Comparison of ENCODE assay signal across 8 mouse cellular contexts in genomic region chr8:114439334-114440204, GRCm38 (mm10). TPM values are rescaled to one million over a fixed set of nuclear protein-coding genes. Genes with fewer than 3 reads are reported as not detected.
DNase-seq lines count a peak whose midpoint lies in the region; ATAC-seq and TF ChIP-seq lines count a peak whose summit lies in the region.

Wwox (plus strand) TSS chr8:114439655.

- DNase-seq in MEL (ENCODE audit: low read depth, low spot score) = peak; percentile 97
- peak; percentile 99 to 100 for DNase-seq in cerebellum, adult 2 months
- peak; percentile 100 for DNase-seq in forebrain, postnatal 0 days
- peak; percentile 100 for DNase-seq in heart, postnatal 4 days
- DNase-seq in layer of hippocampus, adult 8-10 months (ENCODE audit: low spot score in 2 of 2) = peak; percentile 99 to 100
- peak; percentile 98 for DNase-seq in ovary, adult 18-20 months (ENCODE audit: low spot score)
- peak; percentile 99 for DNase-seq in thymus, postnatal 0 days (ENCODE audit: low spot score)

- peak; percentile 78 to 82 (median 78) for TF ChIP-seq CTCF in MEL (IDR thresholded peaks at IDR 0.05 in 2 of 3, conservative IDR thresholded peaks at IDR 0.05 in 1 of 3; ENCODE audit: control insufficient read depth in 1 of 3, insufficient read depth in 1 of 3, low read depth in 2 of 3, low read length in 3 of 3, poor library complexity in 1 of 3, severe bottlenecking in 1 of 3)
- peak; percentile 68 for TF ChIP-seq CTCF in cerebellum, adult 2 months (IDR thresholded peaks at IDR 0.05; ENCODE audit: borderline replicate concordance, insufficient read depth, low read depth, low read length)
- TF ChIP-seq CTCF in forebrain, postnatal 0 days (IDR thresholded peaks at IDR 0.05; ENCODE audit: low read depth) = peak; percentile 91

- peak; percentile 53 to 85; a peak in 2 of 4 replicates for TF ChIP-seq POLR2A in MEL (IDR thresholded peaks at IDR 0.05; ENCODE audit: control insufficient read depth in 1 of 2, insufficient read depth in 1 of 2, low read depth in 1 of 2, low read length in 2 of 2, poor library complexity in 1 of 2)
- TF ChIP-seq POLR2A in cerebellum, adult 2 months (IDR thresholded peaks at IDR 0.05; ENCODE audit: borderline replicate concordance, insufficient read depth, low read length) = peak; percentile 91

- peak within 1 kb of the TSS; percentile 43 to 71 for H3K4me3 ChIP-seq in MEL (ENCODE audit: control insufficient read depth in 1 of 2, insufficient read depth in 1 of 2, low read depth in 2 of 2, low read length in 2 of 2)
- H3K4me3 ChIP-seq in cerebellum, adult 2 months (replicated peaks; ENCODE audit: insufficient read depth, low read depth, low read length) = peak within 1 kb of the TSS; percentile 92
- peak within 1 kb of the TSS; percentile 63 for H3K4me3 ChIP-seq in forebrain, postnatal 0 days (ENCODE audit: low read depth, low read length)
- H3K4me3 ChIP-seq in lung, embryonic 15.5 days = peak within 1 kb of the TSS; percentile 68

- TF ChIP-seq RAD21 in MEL (IDR thresholded peaks at IDR 0.05; ENCODE audit: low read depth, low read length) = no peak

- H3K79me2 ChIP-seq in MEL (ENCODE audit: control insufficient read depth, insufficient read depth, low read length, poor library complexity) = no peaks in the 10 kb centered on the region; the same call in 1 of the 2 replicates

- WGBS in cerebellum, adult 2 months = under 1% methylated on average over 54 of the region's 54 CpGs
- under 1% methylated on average over 54 of the region's 54 CpGs for WGBS in forebrain, postnatal 0 days
- under 1% methylated on average over 54 of the region's 54 CpGs for WGBS in lung, embryonic 15.5 days

- no peaks in the 10 kb centered on the region for H3K27me3 ChIP-seq in MEL (ENCODE audit: control insufficient read depth in 1 of 2, insufficient read depth in 2 of 2, low read length in 2 of 2)
- H3K27me3 ChIP-seq in cerebellum, adult 2 months (ENCODE audit: control insufficient read depth, insufficient read depth, low read length) = no peaks in the 10 kb centered on the region
- no peaks in the 10 kb centered on the region for H3K27me3 ChIP-seq in forebrain, postnatal 0 days (ENCODE audit: insufficient read depth, low read length)
- no peaks in the 10 kb centered on the region for H3K27me3 ChIP-seq in lung, embryonic 15.5 days

- H3K9ac ChIP-seq in MEL (ENCODE audit: control insufficient read depth, low read depth, low read length, poor library complexity, severe bottlenecking) = peak within 1 kb of the TSS; percentile 66
- peak within 1 kb of the TSS; percentile 54 for H3K9ac ChIP-seq in forebrain, postnatal 0 days
- H3K9ac ChIP-seq in lung, embryonic 15.5 days = peak within 1 kb of the TSS; percentile 61

- ATAC-seq in forebrain, postnatal 0 days = peak; percentile 99
- peak; percentile 97 for ATAC-seq in lung, embryonic 15.5 days (ENCODE audit: borderline replicate concordance, extremely low read depth, low FRiP score, low TSS enrichment)

- peak within 1 kb of the TSS; percentile 30 for H3K27ac ChIP-seq in MEL (ENCODE audit: control insufficient read depth, low read depth, low read length)
- peak within 1 kb of the TSS; percentile 88 for H3K27ac ChIP-seq in cerebellum, adult 2 months (ENCODE audit: insufficient read depth, low read length)
- H3K27ac ChIP-seq in forebrain, postnatal 0 days (ENCODE audit: low read depth, low read length) = peak within 1 kb of the TSS; percentile 67; the same call in 1 of the 2 replicates
- H3K27ac ChIP-seq in lung, embryonic 15.5 days = peak within 1 kb of the TSS; percentile 77

- peaks cover 0 to 12% of the 10 kb centered on the region in 2 experiments; a peak in 1 of 4 replicates for H3K4me1 ChIP-seq in MEL (ENCODE audit: control insufficient read depth in 1 of 2, insufficient read depth in 2 of 2, low read length in 2 of 2)
- H3K4me1 ChIP-seq in cerebellum, adult 2 months (ENCODE audit: control insufficient read depth, insufficient read depth, low read length) = no peaks in the 10 kb centered on the region
- H3K4me1 ChIP-seq in forebrain, postnatal 0 days (ENCODE audit: insufficient read depth) = no peaks in the 10 kb centered on the region; the same call in 1 of the 2 replicates
- peaks cover 8% of the 10 kb centered on the region for H3K4me1 ChIP-seq in lung, embryonic 15.5 days

- H3K4me2 ChIP-seq in forebrain, postnatal 0 days (ENCODE audit: low read depth) = peak within 1 kb of the TSS; percentile 72
- H3K4me2 ChIP-seq in lung, embryonic 15.5 days = peak within 1 kb of the TSS; percentile 83

- peaks cover 0 to 8% of the 10 kb centered on the region in 2 experiments; a peak in 1 of 4 replicates for H3K36me3 ChIP-seq in MEL (ENCODE audit: control insufficient read depth in 1 of 2, insufficient read depth in 2 of 2, low read length in 2 of 2)
- H3K36me3 ChIP-seq in forebrain, postnatal 0 days (ENCODE audit: insufficient read depth) = no peaks in the 10 kb centered on the region
- H3K36me3 ChIP-seq in lung, embryonic 15.5 days = no peaks in the 10 kb centered on the region

- TF ChIP-seq EP300 in MEL (IDR thresholded peaks at IDR 0.05; ENCODE audit: low read depth in 1 of 2, low read length in 2 of 2) = no peak

- H3K9me3 ChIP-seq in MEL (replicated peaks; ENCODE audit: insufficient read depth, low read length) = no peaks in the 10 kb centered on the region
- H3K9me3 ChIP-seq in forebrain, postnatal 0 days (ENCODE audit: low read length) = no peaks in the 10 kb centered on the region
- no peaks in the 10 kb centered on the region for H3K9me3 ChIP-seq in lung, embryonic 15.5 days

TF ChIP-seq in MEL, 35 proteins besides CTCF, POLR2A, EP300 and RAD21 (continues in another document):
- TF ChIP-seq USF1 (IDR thresholded peaks at IDR 0.05; ENCODE audit: low read depth, low read length) (peak; percentile 49; the same call in 1 of the 2 replicates), JUND (IDR thresholded peaks at IDR 0.05; ENCODE audit: low read depth, low read length) (no peak), HCFC1 (IDR thresholded peaks at IDR 0.05; ENCODE audit: low read depth, low read length) (peak; percentile 98), MAFK (IDR thresholded peaks at IDR 0.05; ENCODE audit: borderline replicate concordance, low read depth, low read length) (no peak), RCOR1 (IDR thresholded peaks at IDR 0.05; ENCODE audit: low read depth, low read length) (0 out of 2 replicates have a peak, but pooled peaks have one; percentile 11), GABPA (IDR thresholded peaks at IDR 0.05; ENCODE audit: low read depth, low read length) (no peak), POLR2AphosphoS2 (IDR thresholded peaks at IDR 0.05; ENCODE audit: low read length) (no peak), SIN3A (IDR thresholded peaks at IDR 0.05; ENCODE audit: low read length) (peak; percentile 98), TAL1 (IDR thresholded peaks at IDR 0.05; ENCODE audit: low read length) (no peak), MYB (IDR thresholded peaks at IDR 0.05; ENCODE audit: low read depth, low read length) (no peak), NELFE (IDR thresholded peaks at IDR 0.05; ENCODE audit: low read depth, low read length) (peak; percentile 26; the same call in 1 of the 2 replicates), NRF1 (IDR thresholded peaks at IDR 0.05; ENCODE audit: insufficient read depth, low read depth, low read length, poor library complexity, severe bottlenecking) (peak; percentile 96), CHD2 (IDR thresholded peaks at IDR 0.05; ENCODE audit: low read length) (peak; percentile 51; the same call in 1 of the 2 replicates), MAX (IDR thresholded peaks at IDR 0.05; ENCODE audit: low read length) (peak; percentile 62), BHLHE40 (IDR thresholded peaks at IDR 0.05; ENCODE audit: borderline replicate concordance, low read depth, low read length) (no peak), SMC3 (IDR thresholded peaks at IDR 0.05; ENCODE audit: low read depth, low read length) (peak; percentile 33), ZC3H11A (IDR thresholded peaks at IDR 0.05; ENCODE audit: low read depth, low read length) (no peak), MXI1 (IDR thresholded peaks at IDR 0.05; ENCODE audit: low read depth, low read length) (peak; percentile 89), POLR2AphosphoS5 (IDR thresholded peaks at IDR 0.05; ENCODE audit: borderline replicate concordance, low read depth, low read length) (no peak), KAT2A (conservative IDR thresholded peaks at IDR 0.05; ENCODE audit: low read depth, low read length) (peak; percentile 86; the same call in 1 of the 2 replicates), ZMIZ1 (IDR thresholded peaks at IDR 0.05; ENCODE audit: low read depth, low read length) (no peak), TBP (IDR thresholded peaks at IDR 0.05; ENCODE audit: low read depth, low read length) (peak; percentile 85), TCF12 (IDR thresholded peaks at IDR 0.05; ENCODE audit: low read depth, low read length) (peak; percentile 58; the same call in 1 of the 2 replicates), UBTF (IDR thresholded peaks at IDR 0.05; ENCODE audit: borderline replicate concordance, insufficient read depth, low read depth, low read length) (no peak), ELF1 (IDR thresholded peaks at IDR 0.05; ENCODE audit: low read depth, low read length) (peak; percentile 100), ETS1 (IDR thresholded peaks at IDR 0.05; ENCODE audit: low read depth, low read length) (0 out of 2 replicates have a peak, but pooled peaks have one; percentile 21), ZKSCAN1 (IDR thresholded peaks at IDR 0.05; ENCODE audit: low read depth, low read length) (no peak), USF2 (IDR thresholded peaks at IDR 0.05; ENCODE audit: borderline replicate concordance in 1 of 2, insufficient read depth in 1 of 2, low read depth in 1 of 2, low read length in 2 of 2) (no peak), MEF2A (IDR thresholded peaks at IDR 0.05; ENCODE audit: extremely low read depth, insufficient replicate concordance, low read depth, low read length, poor library complexity, severe bottlenecking) (peak; percentile 42; the same call in 1 of the 2 replicates), MYC (IDR thresholded peaks at IDR 0.05; ENCODE audit: low read depth, low read length) (peak; percentile 73; the same call in 1 of the 2 replicates)

RNA-seq across cellular contexts. Expression of gene Wwox, which starts in this region (rescaled TPM):
- total RNA-seq in MEL (2012; rRNA removed) = 7.6 and 8.5 TPM in 2 replicates
- polyA plus RNA-seq in MEL (2012; ENCODE audit: insufficient read depth in 1 of 2, insufficient read length in 2 of 2, low read depth in 1 of 2, low replicate concordance in 2 of 2, missing spikeins in 1 of 2) = 10 to 100 TPM; 12.2 to 61.8 TPM
- polyA plus RNA-seq in cerebellum, adult 2 months (2012; rRNA removed) = 35.2 and 35.3 TPM in 2 replicates
- 10.7 and 17.3 TPM in 2 replicates for total RNA-seq in forebrain, postnatal 0 days (2014; rRNA removed)
- 11.9 and 13.2 TPM in 2 replicates for polyA plus RNA-seq in forebrain, postnatal 0 days (2015; fragmentation: Nextera tagmentation; extraction: Ambion mirVana)
- total RNA-seq in heart, postnatal 4 days (2021) = 10 to 100 TPM; 10.5 to 11.3 TPM
- total RNA-seq in layer of hippocampus, adult 8-10 months (2022) = 10 to 100 TPM; 14.4 to 17.9 (median 16.4) TPM
- polyA plus RNA-seq in lung, embryonic 15.5 days (2015; fragmentation: Nextera tagmentation; extraction: Ambion mirVana) = 17.1 and 20.0 TPM in 2 replicates
- 8.9 and 11.5 TPM in 2 replicates for polyA plus RNA-seq in thymus, postnatal 0 days (2015; fragmentation: Nextera tagmentation; extraction: Ambion mirVana)

Comparison
In these comparisons a context has a peak if more than half of its experiments do, and no peak if none do; other contexts are left out.
1. Peak in every context shown above with its lines: DNase-seq, ATAC-seq, H3K4me3 ChIP-seq and H3K27ac ChIP-seq.
2. H3K27ac ChIP-seq: peak in every context shown above with its lines; median percentile 88 in cerebellum, adult 2 months; 77 in lung, embryonic 15.5 days; 67 in forebrain, postnatal 0 days; 30 in MEL.